Mouse (Mus musculus) myocyte (in vitro differentiated cells): Measurements from ENCODE around the gene Myo15b. TPM values are rescaled to one million over a fixed set of nuclear protein-coding genes. Genes with fewer than 3 reads are reported as not detected.
"Not testable (repeated sequence)": the region's sequence is repeated elsewhere in the genome, so short reads cannot be mapped to it uniquely, and the experiment has no call there.

ENCODE experiments used
- H3K27me3 ChIP-seq: one replicate; pipeline ENCODE4 v1.6.1; 2011; ENCODE audit not compliant: control insufficient read depth, insufficient read depth, insufficient read length
- H3K36me3 ChIP-seq: one replicate; pipeline ENCODE4 v1.6.1; 2011; ENCODE audit not compliant: control insufficient read depth, insufficient read depth
- H3K4me2 ChIP-seq: one replicate; pipeline ENCODE4 v1.6.1; 2011; ENCODE audit warnings: low read depth, control low read depth
- H3K4me3 ChIP-seq: one replicate; pipeline ENCODE4 v1.5.1; 2011; ENCODE audit warnings: mild to moderate bottlenecking, control low read depth, moderate library complexity
- H3K79me2 ChIP-seq: one replicate; pipeline ENCODE4 v1.6.1; 2011; ENCODE audit not compliant: control insufficient read depth, insufficient read depth
- H3ac ChIP-seq: one replicate; pipeline ENCODE4 v1.6.1; 2011; ENCODE audit not compliant: control insufficient read depth, insufficient read length
- CEBPB ChIP-seq: IDR thresholded peaks from 2 replicates; pipeline ENCODE4 v1.6.1; 2011; ENCODE audit warnings: mild to moderate bottlenecking, moderate library complexity; ENCODE audit not compliant: poor library complexity, insufficient read depth, severe bottlenecking
- E2F4 ChIP-seq: IDR thresholded peaks from one replicate; pipeline ENCODE4 v1.6.1; 2011; ENCODE audit warnings: mild to moderate bottlenecking, control low read depth, moderate library complexity; ENCODE audit not compliant: insufficient read depth
- MAX ChIP-seq: IDR thresholded peaks from one replicate; pipeline ENCODE4 v1.6.1; 2011; ENCODE audit warnings: low read depth, mild to moderate bottlenecking, control low read depth
- MYOD1 ChIP-seq, 3 experiments: IDR thresholded peaks; one replicate each; pipeline ENCODE4 v1.6.1; 2011; ENCODE audit warnings: control low read depth in 2 of 3, low read depth in 2 of 3, mild to moderate bottlenecking in 2 of 3, moderate library complexity in 1 of 3; ENCODE audit not compliant: insufficient read length in 2 of 3, control insufficient read depth in 1 of 3
- MYOG ChIP-seq, 3 experiments: IDR thresholded peaks; one replicate each; pipeline ENCODE4 v1.6.1; 2011; ENCODE audit warnings: control low read depth in 2 of 3, low read depth in 2 of 3, mild to moderate bottlenecking in 2 of 3; ENCODE audit not compliant: insufficient read length in 2 of 3, control insufficient read depth in 1 of 3, insufficient read depth in 1 of 3
- POLR2A ChIP-seq: IDR thresholded peaks from one replicate; pipeline ENCODE4 v1.6.1; 2011; ENCODE audit warnings: low read depth, mild to moderate bottlenecking, control low read depth, moderate library complexity; ENCODE audit not compliant: insufficient read length
- POLR2AphosphoS2 ChIP-seq: IDR thresholded peaks from one replicate; pipeline ENCODE4 v1.6.1; 2011; ENCODE audit warnings: low read depth, control low read depth; ENCODE audit not compliant: insufficient read length
- REST ChIP-seq: IDR thresholded peaks from one replicate; pipeline ENCODE4 v1.6.1; 2011; ENCODE audit warnings: mild to moderate bottlenecking, control low read depth, moderate library complexity; ENCODE audit not compliant: insufficient read depth, insufficient read length
- SRF ChIP-seq: IDR thresholded peaks from one replicate; pipeline ENCODE4 v1.6.1; 2011; ENCODE audit warnings: low read depth; ENCODE audit not compliant: control insufficient read depth, insufficient read length
- TCF12 ChIP-seq: IDR thresholded peaks from one replicate; pipeline ENCODE4 v1.6.1; 2011; ENCODE audit warnings: mild to moderate bottlenecking, control low read depth; ENCODE audit not compliant: poor library complexity, insufficient read depth, severe bottlenecking
- TCF3 ChIP-seq: IDR thresholded peaks from one replicate; pipeline ENCODE4 v1.6.1; 2011; ENCODE audit warnings: low read depth, control low read depth; ENCODE audit not compliant: insufficient read length
- USF1 ChIP-seq: IDR thresholded peaks from one replicate; pipeline ENCODE4 v1.6.1; 2011; ENCODE audit warnings: low read depth, mild to moderate bottlenecking, control low read depth, moderate library complexity
- polyA plus RNA-seq: library from polyadenylated mRNA; unstranded; fragments of >200 nt; fragmentation: generic; extraction: Trizol; gene quantifications from one replicate; pipeline ENCODE4 v1.2.1, GENCODE M21; 2012; ENCODE audit warnings: missing spikeins

Myo15b gene
- polyA plus RNA-seq, 1 experiment, result 0.23 TPM

DNA sequence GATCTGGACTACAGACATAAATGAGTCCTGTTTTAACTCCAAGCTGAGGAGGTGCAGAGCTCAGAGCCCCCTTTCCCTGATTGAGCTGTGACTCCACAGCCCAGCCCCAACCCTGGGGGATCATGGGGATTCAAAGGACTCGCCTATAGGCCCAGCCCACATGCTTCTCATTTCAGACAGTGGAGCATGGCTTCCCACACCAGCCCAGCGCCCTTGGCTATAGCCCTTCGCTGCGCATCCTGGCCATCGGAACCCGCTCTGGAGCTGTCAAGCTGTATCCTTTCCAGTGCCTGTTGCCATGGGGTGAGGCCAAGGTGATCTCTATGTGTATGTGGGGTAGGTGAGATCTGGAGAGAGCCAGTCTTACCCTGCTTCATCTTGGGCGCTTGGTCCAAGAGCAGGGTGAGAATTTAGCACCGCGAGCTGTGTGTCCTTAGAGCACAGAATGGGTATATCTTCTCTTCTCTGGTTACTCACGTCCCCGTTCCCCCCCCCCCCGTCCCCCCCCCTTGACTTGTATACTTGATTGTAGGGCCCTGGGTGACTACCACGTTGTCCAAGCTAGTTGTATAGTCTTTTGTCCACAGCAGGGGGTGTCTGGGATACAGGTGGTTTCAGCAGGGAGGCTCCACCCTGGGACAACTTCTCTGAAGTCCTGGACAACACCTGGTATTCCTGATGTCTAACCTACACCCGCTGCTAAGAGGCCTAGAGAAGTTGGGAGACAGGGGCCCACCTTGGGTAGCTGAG lies 14.9 kb upstream of the Myo15b start:
- Histone ChIP-seq H3K36me3 (no peaks in the 10 kb centered on the region), H3K27me3 (peaks cover 66% of the 10 kb centered on the region), H3ac (no peak overlapping the region), H3K79me2 (no peaks in the 10 kb centered on the region), H3K4me2 (no peak overlapping the region), H3K4me3 (no peak overlapping the region)
- TF ChIP-seq POLR2AphosphoS2, result no peak
- TF ChIP-seq TCF12, result no peak
- no peak for TF ChIP-seq MYOD1 (IDR thresholded peaks at IDR 0.05; ENCODE audit: control insufficient read depth in 1 of 3, insufficient read length in 2 of 3, low read depth in 2 of 3)
- no peak for TF ChIP-seq TCF3
- no peak for TF ChIP-seq MYOG (IDR thresholded peaks at IDR 0.05; ENCODE audit: control insufficient read depth in 1 of 3, insufficient read depth in 1 of 3, insufficient read length in 2 of 3, low read depth in 2 of 3)
- TF ChIP-seq E2F4, result no peak
- TF ChIP-seq POLR2A, result no peak
- no peak for TF ChIP-seq CEBPB
- TF ChIP-seq USF1, result no peak
- TF ChIP-seq SRF, result no peak
- TF ChIP-seq REST, result no peak
- TF ChIP-seq MAX, result no peak

DNA sequence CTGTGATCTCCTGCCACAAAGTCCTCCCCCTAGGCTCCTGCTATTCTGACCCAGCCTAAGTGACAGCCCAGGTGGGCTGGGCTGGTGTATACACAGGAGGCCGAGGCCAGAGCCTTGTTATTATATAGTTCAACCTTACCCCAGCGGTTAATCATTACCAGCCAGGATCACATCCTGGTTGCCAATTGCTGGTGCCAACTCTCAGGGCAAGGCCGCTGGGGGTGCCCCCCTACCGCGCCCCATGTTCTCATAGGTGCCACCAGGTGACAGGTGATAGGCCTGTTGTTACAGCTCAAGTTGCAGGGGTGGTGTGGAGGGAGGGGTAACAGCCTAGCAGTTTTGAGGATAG lies 14.3 kb upstream of the Myo15b start:
- Histone ChIP-seq H3K36me3 (no peaks in the 10 kb centered on the region), H3K4me2 (no peak overlapping the region), H3ac (no peak overlapping the region), H3K79me2 (no peaks in the 10 kb centered on the region), H3K4me3 (no peak overlapping the region), H3K27me3 (peaks cover 67% of the 10 kb centered on the region)
- TF ChIP-seq TCF12 (no peak), POLR2A (no peak), TCF3 (no peak)

DNA sequence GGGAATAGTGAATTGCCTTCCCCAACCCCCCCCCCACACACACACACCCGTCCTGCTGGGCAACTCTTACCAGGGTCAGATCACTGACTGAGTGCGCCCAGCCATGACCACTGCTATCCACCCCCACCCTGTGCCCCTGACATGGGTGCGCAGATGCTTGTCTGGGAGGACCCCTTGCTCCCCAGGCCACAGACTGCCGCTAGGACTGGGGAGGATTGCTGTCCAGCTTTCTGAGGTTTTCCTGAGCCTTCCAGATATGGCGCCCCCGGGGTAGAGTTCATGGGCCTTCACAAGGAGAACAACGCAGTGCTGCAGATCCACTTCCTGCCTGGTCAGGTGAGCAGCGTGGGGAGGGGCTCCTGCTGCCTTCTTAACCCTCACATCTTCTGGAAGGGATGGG lies 14.0 kb upstream of the Myo15b start:
- H3K4me3 ChIP-seq, result no peak overlapping the region
- no peaks in the 10 kb centered on the region for H3K36me3 ChIP-seq
- H3ac ChIP-seq, result no peak overlapping the region
- H3K4me2 ChIP-seq, result no peak overlapping the region
- TF ChIP-seq CEBPB, result no peak
- peaks cover 71% of the 10 kb centered on the region for H3K27me3 ChIP-seq
- H3K79me2 ChIP-seq, result no peaks in the 10 kb centered on the region

DNA sequence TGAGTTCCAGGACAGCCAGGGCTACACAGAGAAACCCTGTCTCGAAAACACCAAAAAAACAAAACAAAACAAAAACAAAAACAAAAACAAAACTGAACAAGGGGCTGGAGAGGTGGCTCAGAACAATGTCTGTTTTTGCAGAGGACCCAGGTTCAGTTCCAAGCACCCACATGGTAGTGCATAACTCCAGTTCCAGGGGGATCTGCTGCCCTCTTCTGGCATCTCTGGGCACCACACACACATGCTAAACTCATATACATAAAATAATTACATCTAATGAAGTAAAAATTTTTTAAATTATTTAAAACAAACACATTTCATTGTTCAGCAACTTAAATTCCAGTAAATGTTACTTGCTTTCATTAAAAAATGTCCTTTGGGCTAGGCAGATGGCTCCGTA lies 12.4 kb upstream of the Myo15b start:
- peaks cover 78% of the 10 kb centered on the region for H3K27me3 ChIP-seq
- no peak overlapping the region for H3K4me2 ChIP-seq
- TF ChIP-seq MYOD1 (IDR thresholded peaks at IDR 0.05; ENCODE audit: control insufficient read depth in 1 of 3, insufficient read length in 2 of 3, low read depth in 2 of 3) (no peak), MAX (no peak), TCF12 (no peak), MYOG (IDR thresholded peaks at IDR 0.05; ENCODE audit: control insufficient read depth in 1 of 3, insufficient read depth in 1 of 3, insufficient read length in 2 of 3, low read depth in 2 of 3) (no peak), POLR2A (no peak), POLR2AphosphoS2 (no peak), SRF (no peak), REST (no peak), TCF3 (no peak), CEBPB (no peak), USF1 (no peak), E2F4 (no peak)
- no peak overlapping the region for H3K4me3 ChIP-seq
- no peaks in the 10 kb centered on the region for H3K79me2 ChIP-seq
- no peaks in the 10 kb centered on the region for H3K36me3 ChIP-seq
- no peak overlapping the region for H3ac ChIP-seq

DNA sequence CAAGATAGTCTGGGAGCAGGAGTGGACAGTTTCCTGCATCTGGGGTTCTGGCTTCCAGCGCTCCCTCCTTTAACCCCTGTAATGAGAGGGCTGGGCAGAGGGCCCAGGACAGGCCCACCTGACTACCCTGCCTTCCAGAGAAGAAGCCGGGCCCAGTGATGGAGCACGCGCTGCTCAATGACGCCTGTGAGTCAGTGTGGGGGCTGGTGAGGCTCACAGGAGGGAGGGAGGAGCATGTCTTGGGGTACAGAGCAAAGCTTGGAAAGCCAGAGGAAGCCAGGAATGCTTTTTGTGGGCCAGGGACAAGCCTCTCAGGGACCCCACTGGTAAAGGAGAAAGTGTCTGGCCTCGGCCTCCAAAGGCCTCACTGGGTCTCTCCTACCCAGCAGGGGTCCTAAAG lies 3.5 kb upstream of the Myo15b start:
- Histone ChIP-seq H3K79me2 (no peaks in the 10 kb centered on the region), H3K27me3 (peaks cover 76% of the 10 kb centered on the region), H3K4me2 (no peak overlapping the region), H3K4me3 (no peak overlapping the region), H3ac (no peak overlapping the region), H3K36me3 (no peaks in the 10 kb centered on the region)
- no peak for TF ChIP-seq TCF12
- TF ChIP-seq USF1, result no peak
- TF ChIP-seq POLR2AphosphoS2, result no peak
- TF ChIP-seq SRF, result no peak
- TF ChIP-seq POLR2A, result no peak
- TF ChIP-seq CEBPB, result no peak
- TF ChIP-seq MYOG (IDR thresholded peaks at IDR 0.05; ENCODE audit: control insufficient read depth in 1 of 3, insufficient read depth in 1 of 3, insufficient read length in 2 of 3, low read depth in 2 of 3), result no peak
- TF ChIP-seq E2F4, result no peak
- TF ChIP-seq MYOD1 (IDR thresholded peaks at IDR 0.05; ENCODE audit: control insufficient read depth in 1 of 3, insufficient read length in 2 of 3, low read depth in 2 of 3), result no peak
- no peak for TF ChIP-seq MAX
- TF ChIP-seq REST, result no peak
- no peak for TF ChIP-seq TCF3

DNA sequence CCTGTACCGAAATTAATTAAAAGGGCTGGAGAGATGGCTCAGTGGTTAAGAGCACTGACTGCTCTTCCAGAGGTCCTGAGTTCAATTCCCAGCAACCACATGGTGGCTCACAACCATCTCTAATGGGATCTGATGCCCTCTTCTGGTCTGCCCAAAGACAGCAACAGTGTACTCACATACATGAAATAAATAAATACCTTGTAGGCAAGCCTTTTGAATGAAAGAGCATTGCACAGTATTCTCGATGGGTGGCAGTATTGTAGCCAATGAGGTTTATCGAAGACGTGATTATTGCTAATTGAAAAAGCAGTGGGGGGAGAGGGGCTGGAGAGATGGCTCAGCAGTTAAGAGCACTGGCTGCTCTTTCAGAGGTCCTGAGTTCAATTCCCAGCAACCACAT lies 1.1 kb upstream of the Myo15b start:
- H3ac ChIP-seq, H3K36me3 ChIP-seq, H3K79me2 ChIP-seq, H3K4me3 ChIP-seq, H3K4me2 ChIP-seq: not testable (repeated sequence)
- peaks cover 81% of the 10 kb centered on the region for H3K27me3 ChIP-seq
